Mouse (Mus musculus) spleen, postnatal 36 days (tissue): Measurements from ENCODE around the gene Arhgap45.
"Not testable (repeated sequence)": the region's sequence is repeated elsewhere in the genome, so short reads cannot be mapped to it uniquely, and the experiment has no call there.

Experiments
- DNase-seq, 2 experiments: peaks; one replicate each; pipeline ENCODE4 v3.0.0; 2022; ENCODE audit warnings: low spot score in 2 of 2, mixed read lengths in 1 of 2

The Arhgap45 gene

GRCm38 (mm10) chr10:80054911-80055310, 38.5 kb downstream of the Arhgap45 start:
- DNase-seq: not testable (repeated sequence)

- DNase-seq: no peak
These were observed 38.9 kb downstream of the Arhgap45 start for GRCm38 (mm10) chr10:80055364-80055763.

GRCm38 (mm10) chr10:80055891-80056290, 39.4 kb downstream of the Arhgap45 start:
- DNase-seq: no peak

- DNase-seq: no peak
These were observed 40.1 kb downstream of the Arhgap45 start for GRCm38 (mm10) chr10:80056506-80056905.

- DNase-seq: no peak
These were observed 40.7 kb downstream of the Arhgap45 start for GRCm38 (mm10) chr10:80056976-80057682.

GRCm38 (mm10) chr10:80057683-80058326, 41.4 kb downstream of the Arhgap45 start:
- no peak for DNase-seq

- no peak for DNase-seq
These were observed 46.7 kb downstream of the Arhgap45 start for GRCm38 (mm10) chr10:80063104-80063503.

GRCm38 (mm10) chr10:80063877-80064650, 47.6 kb downstream of the Arhgap45 start:
- DNase-seq: no peak

GRCm38 (mm10) chr10:80069251-80069650, 52.8 kb downstream of the Arhgap45 start:
- no peak for DNase-seq

- no peak for DNase-seq
These were observed 53.5 kb downstream of the Arhgap45 start for GRCm38 (mm10) chr10:80069948-80070450.

- DNase-seq: peak; percentile 45 to 67
These were observed 54.5 kb downstream of the Arhgap45 start for GRCm38 (mm10) chr10:80070837-80071515.

GRCm38 (mm10) chr10:80071516-80071900, 55.1 kb downstream of the Arhgap45 start:
- DNase-seq: no peak

- DNase-seq: no peak
These were observed 56.4 kb downstream of the Arhgap45 start for GRCm38 (mm10) chr10:80072623-80073489.

GRCm38 (mm10) chr10:80074813-80075601, 58.6 kb downstream of the Arhgap45 start:
- peak; percentile 93 for DNase-seq

GRCm38 (mm10) chr10:80075924-80076323, 59.5 kb downstream of the Arhgap45 start:
- no peak for DNase-seq

- no peak for DNase-seq
These were observed 59.9 kb downstream of the Arhgap45 start for GRCm38 (mm10) chr10:80076386-80076785.

GRCm38 (mm10) chr10:80077312-80077711, 60.9 kb downstream of the Arhgap45 start:
- DNase-seq: no peak

- DNase-seq: no peak
These were observed 61.9 kb downstream of the Arhgap45 start for GRCm38 (mm10) chr10:80078366-80078765.

- peak; percentile 55 to 70 for DNase-seq
These were observed 64.1 kb downstream of the Arhgap45 start for GRCm38 (mm10) chr10:80080396-80081070.
